Mouse (Mus musculus) forebrain, embryonic 15.5 days (tissue): ENCODE results near the gene Myl6. TPM values are rescaled to one million over a fixed set of nuclear protein-coding genes. Genes with fewer than 3 reads are reported as not detected.
"Not testable (repeated sequence)": the region's sequence is repeated elsewhere in the genome, so short reads cannot be mapped to it uniquely, and the experiment has no call there.

Source experiments
- ATAC-seq: fragments of 200-750 bp; cut with Nextera tagmentation; replicated peaks from 2 replicates; pipeline ENCODE4 v1.8.0; 2017; ENCODE audit warnings: mild to moderate bottlenecking, moderate TSS enrichment, moderate library complexity
- H3K27ac ChIP-seq: fragments of 300-500 bp; sonication (generic); replicated peaks from 2 replicates; pipeline ENCODE4 v1.5.1; 2015; ENCODE audit warnings: mild to moderate bottlenecking, inconsistent platforms
- H3K27me3 ChIP-seq: fragments of 300-500 bp; sonication (generic); 2 replicates; pipeline ENCODE4 v1.6.1; 2015; ENCODE audit warnings: inconsistent platforms
- H3K36me3 ChIP-seq: fragments of 300-500 bp; sonication (generic); 2 replicates; pipeline ENCODE4 v1.6.1; 2015; ENCODE audit warnings: mild to moderate bottlenecking, inconsistent platforms
- H3K4me1 ChIP-seq: fragments of 300-500 bp; sonication (generic); 2 replicates; pipeline ENCODE4 v1.6.1; 2015; ENCODE audit warnings: inconsistent platforms
- H3K4me2 ChIP-seq: fragments of 300-500 bp; sonication (generic); replicated peaks from 2 replicates; pipeline ENCODE4 v1.6.1; 2015; ENCODE audit warnings: mild to moderate bottlenecking, inconsistent platforms
- H3K4me3 ChIP-seq: fragments of 300-500 bp; sonication (generic); 2 replicates; pipeline ENCODE4 v1.5.1; 2015; ENCODE audit warnings: mild to moderate bottlenecking, inconsistent platforms
- H3K9ac ChIP-seq: fragments of 300-500 bp; sonication (generic); replicated peaks from 2 replicates; pipeline ENCODE4 v1.6.1; 2015; ENCODE audit warnings: mild to moderate bottlenecking, inconsistent platforms
- H3K9me3 ChIP-seq: fragments of 300-500 bp; sonication (generic); 2 replicates; pipeline ENCODE4 v1.6.1; 2016; ENCODE audit warnings: inconsistent platforms
- WGBS: fragments of 180-500 bp; shearing (Covaris S2); methylation state at CpG from one replicate; pipeline ENCODE4 v1.1.7; 2015; ENCODE audit warnings: mixed read lengths; 5-methylcytosine and 5-hydroxymethylcytosine counted together
- polyA plus RNA-seq: library from polyadenylated mRNA; unstranded; fragments of >200 nt; fragmentation: Nextera tagmentation; extraction: Ambion mirVana; gene quantifications from 2 replicates; pipeline ENCODE4 v1.2.1, GENCODE M21; 2015

Gene Myl6
- polyA plus RNA-seq, 1 experiment from 2014 or later = 682 TPM

- H3K9ac ChIP-seq = peak overlapping the region; percentile 60
- no peak for ATAC-seq
- WGBS = 61% methylated on average over 11 of the region's 11 CpGs
- peak overlapping the region; percentile 72 for H3K4me2 ChIP-seq
- peaks cover 50% of the 10 kb centered on the region for H3K4me1 ChIP-seq
- H3K27me3 ChIP-seq = no peaks in the 10 kb centered on the region
- no peaks in the 10 kb centered on the region for H3K9me3 ChIP-seq
- peak overlapping the region; percentile 74 for H3K4me3 ChIP-seq
- H3K27ac ChIP-seq = peak overlapping the region; percentile 95
- peaks cover 20% of the 10 kb centered on the region for H3K36me3 ChIP-seq
Measured at GRCm38 (mm10) chr10:128494667-128495245, 811 bp upstream of the Myl6 start.

GRCm38 (mm10) chr10:128493319-128493694, 638 bp downstream of the Myl6 start:
- ATAC-seq = no peak; the same call in 1 of the 2 replicates

GRCm38 (mm10) chr10:128492633-128493311, 1.2 kb downstream of the Myl6 start:
- ATAC-seq = 0 out of 2 replicates have a peak, but pooled peaks have one; percentile 7

More at GRCm38 (mm10) chr10:128493319-128493694, 638 bp downstream of the Myl6 start:
- peak overlapping the region; percentile 72 for H3K4me2 ChIP-seq
- no peaks in the 10 kb centered on the region for H3K27me3 ChIP-seq
- H3K9ac ChIP-seq = peak overlapping the region; percentile 86
- H3K4me3 ChIP-seq = peak overlapping the region; percentile 74
- H3K27ac ChIP-seq = peak overlapping the region; percentile 95
- peaks cover 33% of the 10 kb centered on the region for H3K36me3 ChIP-seq
- peaks cover 42% of the 10 kb centered on the region for H3K4me1 ChIP-seq
- WGBS = under 1% methylated on average over 12 of the region's 12 CpGs
- H3K9me3 ChIP-seq = no peaks in the 10 kb centered on the region

DNA sequence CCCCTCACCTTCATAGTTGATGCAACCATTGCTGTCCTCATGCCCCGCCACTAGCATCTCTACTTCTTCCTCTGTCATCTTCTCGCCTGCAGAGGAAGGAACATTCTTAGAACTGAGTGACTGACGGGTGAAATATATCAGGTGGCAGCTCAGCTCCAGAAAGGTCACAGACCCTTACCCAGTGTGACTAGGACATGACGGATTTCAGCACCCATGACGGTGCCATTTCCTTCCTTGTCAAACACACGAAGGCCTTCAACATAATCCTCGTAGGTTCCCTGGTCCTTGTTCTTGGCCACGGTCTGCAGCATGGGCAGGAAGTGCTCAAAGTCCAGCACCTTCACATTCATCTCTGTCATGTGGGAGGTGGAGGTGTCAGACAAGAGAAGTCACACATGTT, 1.9 kb downstream of the Myl6 start:
- H3K4me1 ChIP-seq = peaks cover 34% of the 10 kb centered on the region

More at GRCm38 (mm10) chr10:128492633-128493311, 1.2 kb downstream of the Myl6 start:
- H3K4me1 ChIP-seq = peaks cover 37% of the 10 kb centered on the region
- no peaks in the 10 kb centered on the region for H3K9me3 ChIP-seq
- peak overlapping the region; percentile 72 for H3K4me2 ChIP-seq
- peak overlapping the region; percentile 95 for H3K27ac ChIP-seq
- WGBS = 31% methylated on average over 12 of the region's 12 CpGs
- peak overlapping the region; percentile 86 for H3K9ac ChIP-seq
- no peaks in the 10 kb centered on the region for H3K27me3 ChIP-seq
- H3K4me3 ChIP-seq = peak overlapping the region; percentile 74
- peaks cover 39% of the 10 kb centered on the region for H3K36me3 ChIP-seq

DNA sequence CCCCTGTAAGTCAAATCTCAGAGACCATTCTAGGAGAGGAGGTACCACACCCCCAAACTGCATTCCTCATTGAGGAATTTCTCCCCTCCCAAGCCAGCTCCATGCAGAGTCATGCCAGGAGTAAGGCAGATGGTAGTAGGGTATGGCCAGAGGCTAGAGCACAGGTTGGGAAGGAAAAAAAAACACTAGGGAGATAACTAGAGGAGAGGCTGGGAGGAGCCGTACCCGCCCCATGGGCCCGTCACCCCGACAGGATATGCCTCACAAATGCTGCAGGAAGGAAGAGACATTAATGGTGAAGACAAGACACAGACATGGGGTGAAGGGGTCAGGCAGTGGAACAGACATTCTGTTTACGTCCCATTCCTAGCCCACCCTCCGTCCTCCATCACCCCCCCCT, 2.5 kb downstream of the Myl6 start:
- H3K4me3 ChIP-seq = no peak overlapping the region
- peak overlapping the region; percentile 31; the same call in 1 of the 2 replicates for H3K27ac ChIP-seq

More for the DNA sequence above, 1.9 kb downstream of the Myl6 start:
- not testable (repeated sequence) for ATAC-seq, H3K27ac ChIP-seq, H3K9me3 ChIP-seq, H3K27me3 ChIP-seq
- H3K4me3 ChIP-seq = peak overlapping the region; percentile 74
- peak overlapping the region; percentile 86; the same call in 1 of the 2 replicates for H3K9ac ChIP-seq
- peaks cover 46% of the 10 kb centered on the region for H3K36me3 ChIP-seq
- peak overlapping the region; percentile 72 for H3K4me2 ChIP-seq
- 81% methylated on average over 8 of the region's 8 CpGs for WGBS

GRCm38 (mm10) chr10:128490912-128491311, 3.0 kb downstream of the Myl6 start:
- Histone ChIP-seq H3K4me3 (no peak overlapping the region), H3K9me3 (no peaks in the 10 kb centered on the region), H3K9ac (no peak overlapping the region), H3K4me1 (peaks cover 33% of the 10 kb centered on the region), H3K36me3 (peaks cover 57% of the 10 kb centered on the region), H3K27ac (peak overlapping the region; percentile 31; the same call in 1 of the 2 replicates), H3K27me3 (no peaks in the 10 kb centered on the region), H3K4me2 (no peak overlapping the region)
- no peak for ATAC-seq
- 49% methylated on average over 5 of the region's 5 CpGs for WGBS

More for the DNA sequence above, 2.5 kb downstream of the Myl6 start:
- Histone ChIP-seq H3K4me2 (peak overlapping the region; percentile 72; the same call in 1 of the 2 replicates), H3K27me3 (no peaks in the 10 kb centered on the region), H3K9ac (0 out of 2 replicates have a peak overlapping the region, but pooled peaks have one; percentile 1), H3K9me3 (no peaks in the 10 kb centered on the region), H3K4me1 (peaks cover 33% of the 10 kb centered on the region), H3K36me3 (peaks cover 51% of the 10 kb centered on the region)
- no peak for ATAC-seq
- WGBS = 77% methylated on average over 6 of the region's 6 CpGs

DNA sequence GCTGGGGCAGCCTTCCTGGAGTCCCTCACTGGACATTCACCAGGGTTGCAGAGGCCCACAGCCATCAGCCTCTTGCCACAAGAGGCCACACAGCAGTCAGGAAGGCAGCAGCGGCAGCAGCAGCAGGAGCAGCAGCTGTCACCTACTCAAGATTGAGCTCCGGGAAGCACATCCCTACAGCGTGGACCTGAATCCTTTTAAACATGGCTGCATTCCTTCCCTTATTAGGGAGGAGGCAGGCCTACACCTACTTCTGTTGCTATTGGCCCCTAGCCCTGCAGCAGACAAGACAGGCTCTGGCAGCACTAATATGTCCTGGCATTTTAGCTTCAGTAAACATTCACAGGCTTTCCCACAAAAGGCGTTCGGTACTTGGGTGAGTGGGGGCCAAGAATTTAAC, 3.7 kb downstream of the Myl6 start:
- Histone ChIP-seq H3K36me3 (peaks cover 63% of the 10 kb centered on the region), H3K4me1 (peaks cover 33% of the 10 kb centered on the region), H3K9ac (no peak overlapping the region), H3K27ac (no peak overlapping the region), H3K9me3 (no peaks in the 10 kb centered on the region), H3K4me3 (no peak overlapping the region), H3K27me3 (no peaks in the 10 kb centered on the region), H3K4me2 (no peak overlapping the region)
- ATAC-seq = no peak
- WGBS = 78% methylated on average over 5 of the region's 5 CpGs

- Histone ChIP-seq H3K9ac (no peak overlapping the region), H3K27me3 (no peaks in the 10 kb centered on the region), H3K9me3 (no peaks in the 10 kb centered on the region), H3K4me3 (no peak overlapping the region), H3K36me3 (peaks cover 64% of the 10 kb centered on the region), H3K4me1 (peaks cover 29% of the 10 kb centered on the region), H3K27ac (no peak overlapping the region), H3K4me2 (no peak overlapping the region)
- no peak for ATAC-seq
- 52% methylated on average over 4 of the region's 4 CpGs for WGBS
Measured at GRCm38 (mm10) chr10:128489785-128490184, 4.2 kb downstream of the Myl6 start.

- Histone ChIP-seq H3K9me3 (no peaks in the 10 kb centered on the region), H3K27me3 (no peaks in the 10 kb centered on the region), H3K4me1 (peaks cover 25% of the 10 kb centered on the region), H3K4me2 (no peak overlapping the region), H3K27ac (no peak overlapping the region), H3K4me3 (no peak overlapping the region), H3K9ac (no peak overlapping the region), H3K36me3 (peaks cover 67% of the 10 kb centered on the region)
- WGBS = 71% methylated on average over 5 of the region's 5 CpGs
- no peak for ATAC-seq
Measured at GRCm38 (mm10) chr10:128489380-128489779, 4.6 kb downstream of the Myl6 start.

GRCm38 (mm10) chr10:128488776-128489175, 5.2 kb downstream of the Myl6 start:
- no peak overlapping the region for H3K27ac ChIP-seq
- H3K9me3 ChIP-seq = no peaks in the 10 kb centered on the region
- H3K36me3 ChIP-seq = peaks cover 72% of the 10 kb centered on the region
- 85% methylated on average over 4 of the region's 4 CpGs for WGBS
- H3K4me2 ChIP-seq = no peak overlapping the region
- no peak overlapping the region for H3K9ac ChIP-seq
- peaks cover 24% of the 10 kb centered on the region for H3K4me1 ChIP-seq
- ATAC-seq = no peak
- H3K4me3 ChIP-seq = no peak overlapping the region
- H3K27me3 ChIP-seq = no peaks in the 10 kb centered on the region

DNA sequence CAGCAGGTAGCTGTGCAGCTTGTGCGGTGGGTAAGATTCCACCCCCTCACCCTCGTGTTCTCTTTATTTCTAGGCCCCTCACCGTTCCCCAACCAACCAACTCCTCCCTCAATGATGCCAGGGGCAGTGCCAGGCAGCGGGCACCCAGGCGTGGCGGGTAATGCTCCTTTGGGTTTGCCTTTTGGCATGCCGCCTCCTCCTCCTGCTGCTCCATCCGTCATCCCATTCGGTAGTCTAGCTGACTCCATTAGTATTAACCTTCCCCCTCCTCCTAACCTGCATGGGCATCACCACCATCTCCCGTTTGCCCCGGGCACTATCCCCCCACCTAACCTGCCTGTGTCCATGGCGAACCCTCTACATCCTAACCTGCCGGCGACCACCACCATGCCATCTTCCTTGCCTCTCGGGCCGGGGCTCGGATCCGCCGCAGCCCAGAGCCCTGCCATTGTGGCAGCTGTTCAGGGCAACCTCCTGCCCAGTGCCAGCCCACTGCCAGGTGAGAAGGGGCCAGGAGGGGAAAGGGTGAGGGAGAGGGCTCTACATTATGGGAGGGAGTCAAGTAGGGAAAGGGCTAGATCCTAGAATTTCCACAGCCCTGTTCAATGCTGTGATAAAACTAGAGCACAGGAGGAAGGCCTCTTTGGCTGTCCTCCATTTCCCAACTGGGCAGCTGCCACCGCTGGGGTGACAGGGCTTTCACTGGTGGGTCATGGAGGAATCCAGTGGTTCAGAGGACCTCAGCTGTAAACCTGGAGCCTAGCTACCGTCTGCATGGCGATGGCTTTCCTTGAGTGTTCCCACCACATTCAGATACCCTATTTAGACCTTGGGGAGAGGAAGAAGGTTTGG, 5.9 kb downstream of the Myl6 start:
- Histone ChIP-seq H3K27me3 (no peaks in the 10 kb centered on the region), H3K36me3 (peaks cover 79% of the 10 kb centered on the region), H3K27ac (no peak overlapping the region), H3K4me1 (peaks cover 24% of the 10 kb centered on the region), H3K9ac (no peak overlapping the region), H3K9me3 (no peaks in the 10 kb centered on the region), H3K4me2 (no peak overlapping the region), H3K4me3 (no peak overlapping the region)
- no peak for ATAC-seq
- WGBS = 90% methylated on average over 22 of the region's 22 CpGs

DNA sequence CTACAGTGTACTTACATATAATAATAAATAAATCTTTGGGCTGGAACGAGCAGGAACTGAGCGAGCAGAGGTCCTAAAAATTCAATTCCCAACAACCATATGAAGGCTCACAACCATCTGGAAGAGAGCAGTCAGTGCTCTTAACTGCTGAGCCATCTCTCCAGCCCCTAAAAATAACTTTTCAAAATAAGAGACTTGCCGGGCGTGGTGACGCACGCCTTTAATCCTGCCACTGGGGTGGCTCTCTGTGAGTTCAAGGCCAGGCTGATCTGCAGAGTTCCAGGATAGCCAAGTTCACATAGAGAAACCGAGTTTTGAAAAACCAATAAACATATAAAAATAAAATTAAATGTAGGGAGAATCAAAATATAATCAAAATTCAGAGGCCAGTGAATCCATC, 7.6 kb downstream of the Myl6 start:
- Histone ChIP-seq H3K36me3 (peaks cover 91% of the 10 kb centered on the region), H3K9me3 (no peaks in the 10 kb centered on the region), H3K27ac (no peak overlapping the region), H3K9ac (no peak overlapping the region), H3K27me3 (no peaks in the 10 kb centered on the region), H3K4me2 (no peak overlapping the region), H3K4me1 (peaks cover 7% of the 10 kb centered on the region), H3K4me3 (no peak overlapping the region)
- ATAC-seq = no peak
- WGBS = 92% methylated on average over 7 of the region's 7 CpGs
